Mouse (Mus musculus): ENCODE results near the gene Proz.

GRCm38 (mm10) chr8:13120882-13121665 is 60.4 kb downstream of the Proz start:
- no peak for TF ChIP-seq CTCF (conservative IDR thresholded peaks at IDR 0.05; ENCODE audit: insufficient read depth, insufficient read length, low read depth, low read length)
- no peak for TF ChIP-seq POLR2A (IDR thresholded peaks at IDR 0.05; ENCODE audit: low read depth, low read length)

Data from kidney, adult 2 months (tissue).